Mouse (Mus musculus) lung, postnatal 25 days (tissue): ENCODE data around the gene Cnr1.

Experiments
- DNase-seq: peaks from one replicate; pipeline ENCODE4 v3.0.0; 2022; ENCODE audit warnings: low spot score

Gene Cnr1

GRCm38 (mm10) chr4:33941557-33941956 is 17.2 kb downstream of the Cnr1 start:
- no peak for DNase-seq

GRCm38 (mm10) chr4:33943936-33944335 is 19.5 kb downstream of the Cnr1 start:
- no peak for DNase-seq

GRCm38 (mm10) chr4:33945742-33946141 is 21.3 kb downstream of the Cnr1 start:
- DNase-seq: no peak

- no peak for DNase-seq
Measured at GRCm38 (mm10) chr4:33947584-33947983, 23.2 kb downstream of the Cnr1 start.

GRCm38 (mm10) chr4:33957398-33957797 is 33.0 kb downstream of the Cnr1 start:
- DNase-seq: no peak

GRCm38 (mm10) chr4:33958515-33958914 is 34.1 kb downstream of the Cnr1 start:
- DNase-seq: no peak

GRCm38 (mm10) chr4:33959841-33960240 is 35.4 kb downstream of the Cnr1 start:
- DNase-seq: no peak

- DNase-seq: no peak
Measured at GRCm38 (mm10) chr4:33970726-33971125, 46.3 kb downstream of the Cnr1 start.

- no peak for DNase-seq
Measured at GRCm38 (mm10) chr4:33988466-33989089, 64.2 kb downstream of the Cnr1 start.

- DNase-seq: no peak
Measured at GRCm38 (mm10) chr4:33992687-33993086, 68.3 kb downstream of the Cnr1 start.

- DNase-seq: no peak
Measured at GRCm38 (mm10) chr4:33996382-33996781, 72.0 kb downstream of the Cnr1 start.
